Mouse (Mus musculus) kidney, adult 11 months (tissue): ENCODE results near the gene 4930452B06Rik.

ENCODE experiments used
- DNase-seq: peaks from one replicate; pipeline ENCODE4 v3.0.0; 2022

4930452B06Rik gene

DNA sequence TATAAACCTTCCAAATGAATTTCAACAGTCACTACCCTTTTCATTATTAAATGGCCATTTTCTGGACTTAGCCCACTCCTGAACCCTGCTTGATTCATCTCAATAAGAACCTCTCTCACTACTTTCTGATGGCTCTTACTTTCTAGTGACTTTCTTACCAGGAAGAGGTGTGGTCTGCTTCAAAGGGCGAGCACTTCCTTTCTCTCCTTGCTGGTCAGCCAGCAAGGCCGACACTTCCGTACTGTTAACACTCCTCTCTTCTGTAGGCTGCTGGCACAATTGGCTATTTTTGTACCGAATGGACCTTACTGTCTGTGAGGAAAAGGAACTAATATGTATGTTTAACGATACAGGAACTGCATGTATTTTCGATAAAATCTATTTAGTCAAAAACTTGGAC, 148.4 kb downstream of the 4930452B06Rik start:
- DNase-seq = no peak

DNA sequence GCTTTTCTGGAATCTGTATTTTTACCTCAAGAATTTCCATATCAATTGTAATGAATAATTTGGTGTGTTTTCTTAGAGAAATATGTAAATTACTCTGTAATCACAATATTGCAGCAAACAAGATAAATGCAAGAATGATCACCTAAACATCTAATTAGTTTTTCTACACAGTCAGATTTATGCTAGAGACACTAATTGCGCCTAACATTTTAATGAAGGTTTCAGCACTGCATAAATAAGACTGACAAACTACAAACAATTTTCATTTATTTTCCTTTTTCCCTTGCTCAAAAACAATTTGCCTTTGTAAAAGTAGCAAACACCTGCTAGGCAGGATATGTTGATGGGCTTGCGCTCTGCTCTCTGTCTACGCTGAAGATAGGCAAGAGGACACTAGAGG, 152.0 kb downstream of the 4930452B06Rik start:
- DNase-seq = no peak

DNA sequence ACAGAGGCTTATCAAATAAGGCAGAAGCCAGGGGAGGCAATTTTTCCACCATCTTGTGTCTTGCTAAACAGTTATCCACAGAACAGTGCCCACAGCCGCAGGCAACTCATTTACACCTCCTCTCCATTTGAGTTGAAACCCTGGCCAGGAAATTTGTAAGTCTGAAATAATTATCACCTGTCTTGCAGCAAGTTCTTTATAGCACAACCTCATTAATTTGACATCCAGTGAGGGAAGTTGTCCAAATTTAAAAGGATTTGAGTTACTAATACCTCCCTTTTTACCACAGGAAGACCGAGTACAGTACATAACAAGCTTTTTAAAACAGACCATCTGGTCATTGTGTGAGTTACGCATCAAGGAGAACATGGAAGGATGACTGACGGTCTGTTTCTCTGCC, 154.8 kb downstream of the 4930452B06Rik start:
- no peak for DNase-seq

GRCm38 (mm10) chr14:8510288-8510959, 155.6 kb downstream of the 4930452B06Rik start:
- DNase-seq = no peak

GRCm38 (mm10) chr14:8508669-8509068, 157.4 kb downstream of the 4930452B06Rik start:
- no peak for DNase-seq

DNA sequence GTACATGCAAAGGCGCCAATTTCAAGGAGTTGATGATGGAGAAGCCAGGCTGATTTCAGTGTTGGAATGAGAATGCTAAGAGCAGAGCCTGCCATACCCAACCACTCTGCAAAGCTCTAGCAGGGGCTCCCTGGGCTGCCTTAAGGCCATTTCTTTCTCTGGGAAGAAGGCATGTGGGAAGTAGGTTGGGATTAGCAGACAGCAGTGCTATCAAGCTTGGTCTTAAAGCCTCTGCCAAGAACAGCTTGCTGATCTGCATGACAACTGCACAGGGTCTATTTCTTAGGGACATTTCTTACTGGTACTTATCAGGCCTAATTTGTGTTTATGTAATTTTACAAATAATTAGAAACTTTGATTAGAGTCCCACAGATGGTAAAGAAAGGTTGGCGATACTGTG, 161.8 kb downstream of the 4930452B06Rik start:
- no peak for DNase-seq

GRCm38 (mm10) chr14:8503345-8503744, 162.7 kb downstream of the 4930452B06Rik start:
- no peak for DNase-seq

DNA sequence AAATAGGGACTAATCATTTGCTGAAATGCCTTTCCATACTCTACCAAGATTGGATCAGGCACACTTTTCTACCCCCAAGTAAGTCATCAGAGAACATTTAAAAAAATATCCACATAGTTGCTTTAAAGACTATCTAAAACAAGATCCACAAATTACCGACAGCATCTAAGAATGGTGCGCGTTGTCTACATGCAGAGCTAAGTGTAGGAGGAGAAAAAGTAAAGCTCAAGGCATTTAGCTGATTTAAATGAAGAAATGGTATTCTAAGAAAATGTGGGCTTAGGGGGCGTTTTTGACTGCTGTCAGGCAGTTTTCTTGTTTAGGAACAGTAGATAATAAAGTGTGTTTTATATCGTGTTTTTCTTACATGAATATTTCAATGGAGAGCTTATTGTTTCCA, 163.5 kb downstream of the 4930452B06Rik start:
- no peak for DNase-seq

DNA sequence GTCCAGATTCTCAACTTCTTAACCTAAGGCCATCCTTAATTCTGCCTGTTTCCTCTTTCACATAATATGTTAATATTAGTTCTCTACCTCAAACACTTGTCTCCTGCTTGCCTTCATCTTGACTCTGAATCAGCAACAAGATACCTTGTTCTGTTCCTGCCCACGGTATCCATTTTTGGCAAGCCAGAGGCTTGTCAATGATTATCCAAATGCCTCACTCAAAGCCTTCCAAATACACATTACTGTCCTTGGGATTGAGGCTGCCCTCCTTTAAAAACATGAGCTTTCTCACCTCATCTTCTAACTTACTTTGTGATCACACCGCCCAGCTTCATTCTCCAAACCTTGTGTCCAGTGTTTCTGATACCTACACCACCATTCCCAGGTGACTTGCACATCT, 170.3 kb downstream of the 4930452B06Rik start:
- DNase-seq = no peak

DNA sequence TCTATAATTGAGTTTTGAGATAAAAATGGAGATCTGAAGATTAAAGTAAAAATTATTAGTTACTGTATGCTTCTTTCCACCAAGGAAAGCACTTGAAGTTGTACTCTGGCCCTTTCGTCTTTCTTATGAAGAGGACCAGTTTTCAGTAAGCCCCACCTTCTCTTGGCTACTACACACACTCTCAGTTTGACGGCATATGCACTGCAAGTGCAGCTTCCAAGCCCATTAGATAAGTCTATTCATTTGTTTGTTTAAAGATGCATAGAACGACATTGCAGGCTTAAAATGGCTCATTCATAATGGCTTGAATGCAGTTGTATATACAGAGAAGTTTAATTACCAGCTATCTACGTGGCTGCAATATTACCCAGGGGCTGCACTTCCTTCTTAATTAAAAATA, 171.1 kb downstream of the 4930452B06Rik start:
- DNase-seq = no peak

DNA sequence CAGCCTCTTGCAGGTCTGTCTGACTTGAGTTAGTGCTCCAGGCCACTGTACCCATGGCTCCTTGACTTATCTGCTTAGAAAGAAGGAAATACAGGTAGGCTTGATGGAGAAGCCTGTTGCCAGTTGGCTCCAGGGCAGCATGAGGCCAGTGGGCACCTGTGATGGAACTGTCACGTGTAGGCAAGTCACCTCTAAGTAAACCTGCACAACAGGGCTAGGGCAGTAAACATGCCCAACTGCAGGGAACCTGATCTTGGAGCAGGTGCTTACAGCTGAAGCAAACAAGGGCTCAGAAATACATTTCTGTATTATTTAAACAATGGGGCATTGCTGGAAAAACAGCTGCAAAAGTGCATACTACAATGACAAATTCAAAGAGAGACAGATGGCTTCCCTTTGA, 171.8 kb downstream of the 4930452B06Rik start:
- no peak for DNase-seq

GRCm38 (mm10) chr14:8478098-8478497, 187.9 kb downstream of the 4930452B06Rik start:
- no peak for DNase-seq

DNA sequence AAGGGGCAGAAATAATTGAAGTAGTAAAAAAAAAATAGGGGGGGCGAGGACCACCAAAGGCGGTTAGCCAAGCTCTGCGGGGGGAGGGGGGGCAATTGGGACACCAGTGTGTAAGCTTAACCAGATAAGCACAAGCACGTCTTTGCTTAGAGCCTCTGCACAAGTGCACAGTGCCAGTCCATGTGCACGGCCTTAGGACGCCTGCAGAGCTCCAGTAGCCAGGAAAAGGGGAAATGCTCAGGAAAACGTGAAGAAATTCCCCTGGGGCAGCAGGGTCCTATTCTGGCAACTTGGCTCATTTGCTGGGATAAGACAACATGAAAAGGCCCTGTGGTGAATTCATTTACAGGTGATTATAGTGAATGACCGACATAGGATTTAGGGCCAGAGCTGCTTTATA, 188.7 kb downstream of the 4930452B06Rik start:
- no peak for DNase-seq

GRCm38 (mm10) chr14:8476606-8477005, 189.4 kb downstream of the 4930452B06Rik start:
- DNase-seq = no peak

DNA sequence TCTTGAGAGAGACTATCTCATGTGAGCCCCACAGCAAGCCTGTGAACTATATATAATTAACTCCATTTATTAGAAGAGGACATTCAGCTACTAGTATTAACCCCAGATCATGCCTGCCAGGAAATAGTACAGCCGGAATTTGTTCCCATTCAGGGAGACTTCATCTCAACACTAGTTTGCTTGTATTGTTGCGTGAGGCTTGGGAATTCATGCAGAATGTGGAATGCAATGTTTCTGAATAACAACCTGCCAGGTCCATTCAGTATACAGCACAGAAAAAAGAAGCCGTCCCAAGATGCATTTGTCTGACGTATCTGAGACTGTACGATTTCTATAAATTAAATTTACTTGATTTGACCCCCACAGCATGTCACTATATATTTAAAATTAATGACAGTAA, 190.2 kb downstream of the 4930452B06Rik start:
- DNase-seq = no peak

- no peak for DNase-seq
These were observed 193.2 kb downstream of the 4930452B06Rik start for GRCm38 (mm10) chr14:8472884-8473283.

DNA sequence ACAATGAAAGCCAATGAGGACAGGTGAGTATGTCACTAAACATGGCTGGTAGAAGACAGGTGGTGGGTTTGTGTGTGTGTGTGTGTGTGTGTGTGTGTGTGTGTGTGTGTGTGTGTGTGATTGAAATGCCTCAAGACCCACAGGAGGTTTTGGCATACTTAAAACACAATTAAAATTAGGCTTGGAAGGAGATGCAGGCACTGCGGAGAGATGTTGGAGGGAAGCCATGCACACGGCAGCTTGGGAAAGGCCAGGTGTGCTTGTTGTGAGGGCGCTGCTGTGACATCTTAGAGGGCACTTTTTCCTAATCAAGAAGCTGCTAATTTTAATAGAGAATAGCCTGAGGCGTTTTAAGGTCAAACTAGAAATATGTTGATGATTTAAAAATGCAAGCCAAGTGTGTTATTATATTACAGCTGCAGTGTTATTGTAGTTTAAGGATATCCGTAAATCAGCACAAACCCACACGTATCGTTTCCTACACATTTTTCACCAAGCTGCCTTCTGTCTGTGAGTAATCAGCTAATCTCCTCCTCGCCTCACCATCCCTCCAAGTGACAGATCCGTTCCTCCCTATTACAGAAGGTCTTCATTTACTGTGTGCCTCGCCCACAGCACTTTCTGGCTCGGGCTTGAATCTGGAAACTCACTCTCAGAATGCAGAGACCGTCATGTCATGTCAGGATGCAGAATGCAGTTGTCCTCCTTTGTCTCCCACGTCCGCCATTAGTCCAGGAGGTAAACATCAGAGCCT, 201.5 kb downstream of the 4930452B06Rik start:
- no peak for DNase-seq

DNA sequence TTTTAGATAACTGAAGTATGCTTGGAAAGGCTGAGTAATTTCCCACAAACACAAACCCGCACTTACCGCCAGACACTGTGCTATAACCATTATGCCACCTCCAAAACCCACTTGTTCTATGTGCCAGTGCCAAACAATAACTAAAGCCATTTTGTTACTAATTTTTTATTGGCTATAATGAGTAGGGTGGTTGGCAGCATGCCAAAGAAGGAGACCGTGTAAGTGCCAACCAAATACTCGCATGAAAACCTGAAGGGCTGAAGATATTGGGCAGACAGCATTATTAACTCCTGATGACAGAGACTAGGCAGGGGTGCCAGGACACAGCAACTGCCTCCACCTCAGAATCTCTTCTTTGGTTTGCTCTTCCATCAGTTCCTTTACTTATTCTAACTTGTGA, 203.1 kb downstream of the 4930452B06Rik start:
- DNase-seq = no peak

DNA sequence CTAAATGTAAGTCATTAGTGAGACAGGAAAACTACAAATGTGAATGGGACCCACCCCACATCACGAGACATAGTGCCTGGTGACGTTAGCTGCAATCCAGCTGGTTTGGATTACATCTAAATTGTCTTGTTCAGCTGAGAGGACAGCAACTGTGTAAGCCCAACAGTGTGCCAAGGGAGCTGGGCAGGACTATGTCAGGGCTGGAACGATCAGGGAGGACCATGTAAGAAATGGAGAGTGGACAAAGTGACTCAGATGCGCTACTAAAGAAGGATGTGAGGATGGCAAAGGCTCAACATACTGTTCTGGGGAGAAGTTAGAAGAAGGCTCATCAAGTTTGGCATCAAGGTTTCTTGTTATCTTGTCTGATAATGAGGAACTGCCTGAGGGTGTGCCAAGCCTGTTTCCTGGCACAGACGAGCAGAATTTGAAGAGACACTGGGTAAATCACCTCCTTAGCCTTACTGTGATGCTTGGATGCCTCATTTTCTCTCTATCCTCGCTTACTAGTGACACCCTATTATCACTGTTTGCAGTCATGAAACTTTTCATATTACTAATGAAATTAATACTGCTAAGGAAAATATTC, 203.6 kb downstream of the 4930452B06Rik start:
- no peak for DNase-seq

DNA sequence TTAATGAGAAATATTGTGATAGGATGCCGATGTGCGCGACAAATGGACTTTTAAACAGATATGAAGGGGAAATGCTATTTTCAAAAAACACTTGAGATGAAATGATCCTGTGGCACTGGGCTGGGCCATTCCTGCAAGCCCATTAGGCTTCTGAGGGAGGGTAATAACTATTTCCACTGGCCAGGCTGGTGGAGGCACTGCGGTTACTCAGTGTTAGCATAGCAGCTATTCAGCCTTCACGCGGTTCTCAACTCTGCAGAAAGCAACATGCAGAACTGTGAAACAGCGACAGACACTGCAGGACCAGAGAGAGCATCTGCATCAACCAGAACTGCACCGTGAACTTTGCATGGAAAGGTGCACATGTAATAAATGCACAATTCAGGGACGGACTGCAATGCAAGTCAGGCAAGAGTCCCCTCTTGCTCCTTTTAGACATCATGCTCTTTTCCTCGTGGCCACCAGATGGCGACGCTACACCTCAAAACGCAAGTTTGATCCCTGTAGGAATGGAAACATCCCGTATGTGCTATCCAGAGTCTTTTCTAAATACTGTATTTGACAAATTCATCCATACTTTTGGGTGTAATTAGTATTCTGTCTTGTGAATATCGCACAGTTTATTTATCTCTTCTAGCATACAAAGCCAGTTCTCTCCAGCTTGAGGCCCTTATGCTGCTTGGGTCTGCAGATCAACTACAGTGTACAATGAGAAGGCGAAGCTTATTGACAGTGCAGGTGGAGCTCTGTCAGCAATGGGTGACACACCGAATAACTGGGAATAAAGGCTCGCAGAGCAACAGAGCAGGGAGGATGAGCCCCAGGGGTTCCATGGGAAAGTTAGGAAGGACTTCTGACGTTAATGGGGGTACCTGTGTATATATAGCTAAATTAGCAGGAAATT, 205.6 kb downstream of the 4930452B06Rik start:
- DNase-seq = peak; percentile 10

DNA sequence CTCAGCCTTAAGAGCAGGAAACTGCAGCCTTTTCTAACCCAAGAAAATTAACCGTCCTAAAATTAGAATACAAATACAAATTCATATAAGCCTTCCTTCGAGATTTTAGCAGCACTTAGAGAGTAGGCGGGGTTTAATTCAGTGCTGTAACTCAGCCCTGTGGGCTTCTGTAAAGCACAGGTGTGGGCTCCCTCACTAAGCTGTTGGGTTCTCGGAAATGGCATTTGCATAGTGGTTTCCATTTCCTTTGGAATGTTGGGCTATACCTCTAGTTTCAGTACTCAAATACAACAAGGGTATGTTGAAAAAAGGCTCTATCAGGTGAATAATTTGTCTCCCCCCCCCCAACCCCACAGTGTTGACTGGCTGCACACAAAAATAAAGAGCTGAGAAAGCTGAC, 206.3 kb downstream of the 4930452B06Rik start:
- DNase-seq = no peak

GRCm38 (mm10) chr14:8451117-8451516, 214.9 kb downstream of the 4930452B06Rik start:
- no peak for DNase-seq

DNA sequence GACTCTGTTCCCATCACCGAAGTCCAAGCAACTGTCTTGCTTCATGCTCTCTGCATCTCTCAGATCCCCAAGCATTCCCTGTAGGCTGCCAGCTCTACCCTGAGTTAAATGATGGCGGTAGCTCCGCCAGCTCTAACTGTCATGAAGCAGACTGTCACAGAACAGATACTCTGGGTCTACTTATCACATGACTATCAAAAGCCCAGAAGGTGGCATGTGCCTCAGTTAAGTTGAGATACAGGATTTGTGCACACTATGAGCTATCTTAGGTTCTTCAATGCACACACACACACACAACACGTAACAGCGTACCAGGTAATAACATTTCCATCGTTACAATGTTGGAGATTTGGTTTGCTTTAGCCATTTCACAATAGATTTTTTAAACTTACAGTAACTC, 215.7 kb downstream of the 4930452B06Rik start:
- DNase-seq = no peak
